Mouse (Mus musculus) left cerebral cortex, postnatal 14 days (tissue): ENCODE results near the gene Abhd14a. TPM values are rescaled to one million over a fixed set of nuclear protein-coding genes. Genes with fewer than 3 reads are reported as not detected.

Source experiments
- DNase-seq, 2 experiments: peaks; one replicate each; pipeline ENCODE4 v3.0.0; 2021 to 2022; ENCODE audit warnings: low spot score in 2 of 2, mixed read lengths in 1 of 2
- intact Hi-C: fragments of 180-260 bp; cut with DNase I; formaldehyde crosslinking; loops from one replicate; pipeline ENCODE4 v1.15.1; 2025
- total RNA-seq, 2 experiments: library from RNA; stranded (reverse); gene quantifications; 2 replicates each; pipeline ENCODE4 v1.2.3; 2021

The Abhd14a gene
- total RNA-seq, 2 experiments from 2014 or later: 48.7 to 54.1 TPM

GRCm38 (mm10) chr9:106394649-106395602, 52.6 kb downstream of the Abhd14a start:
- intact Hi-C loops: no loop called here
- DNase-seq: peak in 1 of 2 experiments; percentile 49

DNA sequence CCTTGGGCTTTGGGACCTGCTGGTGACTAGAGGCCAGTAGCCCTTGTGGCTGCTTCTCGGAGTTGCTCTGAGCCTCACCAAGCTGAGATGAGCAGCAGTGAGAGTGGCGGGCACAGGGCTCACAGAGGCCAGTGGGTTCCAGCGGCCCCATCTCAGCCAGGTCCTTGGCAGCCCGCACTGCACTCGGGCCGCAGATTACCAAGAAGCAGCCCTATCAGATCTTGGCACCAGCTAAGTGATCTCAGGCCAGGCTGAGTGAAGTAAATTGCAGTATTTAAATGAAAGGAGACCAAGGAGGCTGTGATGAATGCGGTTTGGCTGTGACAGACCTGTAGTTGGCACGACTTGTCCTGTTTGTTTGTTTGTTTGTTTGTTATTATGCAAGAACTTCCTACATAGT, 53.9 kb downstream of the Abhd14a start:
- intact Hi-C loops: no loop called here
- DNase-seq: no peak

GRCm38 (mm10) chr9:106392828-106393527, 54.5 kb downstream of the Abhd14a start:
- intact Hi-C loops: no loop called here
- no peak for DNase-seq

Other genes with a start within 250 kb of the Abhd14a start
- gene Ppm1m, start 247.9 kb downstream of the Abhd14a start, total RNA-seq: 10 to 100 TPM; 16.8 to 19.0 TPM
- 10 to 100 TPM; 61.6 to 64.0 TPM for gene Twf2, start 244.6 kb downstream of the Abhd14a start, total RNA-seq
- 1 to 10 TPM; 1.0 to 1.2 TPM for gene Tlr9, start 225.1 kb downstream of the Abhd14a start, total RNA-seq
- 100 to 1,000 TPM; 140 to 154 TPM for gene Alas1, start 199.0 kb downstream of the Abhd14a start, total RNA-seq
- 10 to 100 TPM; 17.7 to 19.3 TPM for gene Poc1a, start 166.6 kb downstream of the Abhd14a start, total RNA-seq
- 100 to 1,000 TPM in 1 of 2 experiments, 10 to 100 TPM in 1; 95.1 to 102 TPM for gene Dusp7, start 79.0 kb downstream of the Abhd14a start, total RNA-seq
- 100 to 1,000 TPM; 336 to 343 TPM for gene Rpl29, start 18.2 kb downstream of the Abhd14a start, total RNA-seq
- gene Acy1, start 9.4 kb downstream of the Abhd14a start, total RNA-seq: 10 to 100 TPM in 1 of 2 experiments, 1 to 10 TPM in 1; 7.9 to 11.1 TPM
- gene Abhd14b, start 219 bp downstream of the Abhd14a start, total RNA-seq: 1 to 10 TPM; 7.7 to 8.1 TPM
- gene Pcbp4, start 5.6 kb upstream of the Abhd14a start, total RNA-seq: 100 to 1,000 TPM; 151 to 170 TPM
- 1 to 10 TPM; 3.7 to 5.8 TPM for gene Gpr62, start 18.3 kb upstream of the Abhd14a start, total RNA-seq
- gene Rrp9, start 28.3 kb upstream of the Abhd14a start, total RNA-seq: 10 to 100 TPM; 34.1 to 47.5 TPM
- gene Parp3, start 29.3 kb upstream of the Abhd14a start, total RNA-seq: 1 to 10 TPM; 3.3 to 3.5 TPM
- not detected for gene Iqcf1, start 52.3 kb upstream of the Abhd14a start, total RNA-seq
- 1 to 10 TPM in 1 of 2 experiments, not detected in 1; 1.7 TPM for gene Iqcf5, start 66.9 kb upstream of the Abhd14a start, total RNA-seq
- not detected for gene Iqcf3, start 114.0 kb upstream of the Abhd14a start, total RNA-seq
- gene Iqcf4, start 123.3 kb upstream of the Abhd14a start, total RNA-seq: not detected
- gene Iqcf6, start 178.9 kb upstream of the Abhd14a start, total RNA-seq: not detected
- gene Grm2, start 208.4 kb upstream of the Abhd14a start, total RNA-seq: 10 to 100 TPM; 62.1 to 69.6 TPM
- 100 to 1,000 TPM; 103 to 117 TPM for gene Tex264, start 238.2 kb upstream of the Abhd14a start, total RNA-seq